Mouse (Mus musculus): Measurements from ENCODE around the gene Tcf20.

Gene Tcf20

DNA sequence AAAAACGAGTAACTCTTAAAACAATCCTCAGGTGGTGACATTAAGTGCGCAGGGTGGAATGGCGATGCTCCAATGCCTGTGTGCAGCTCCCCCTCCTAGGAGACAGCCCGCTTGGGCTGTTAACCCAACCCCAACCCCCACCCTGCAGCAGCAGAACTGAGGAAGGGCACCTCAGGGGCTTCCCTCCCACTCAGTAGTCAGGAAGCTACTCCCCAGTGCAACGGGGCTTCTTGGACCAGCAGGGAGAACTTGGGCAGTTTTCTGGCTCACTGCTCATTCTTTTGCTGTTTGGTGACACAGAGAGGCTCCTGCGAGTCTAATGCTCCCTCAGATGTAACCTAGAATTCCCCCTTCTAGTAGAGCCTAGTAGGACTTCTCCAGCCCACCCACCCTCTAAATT, 19.7 kb downstream of the Tcf20 start:
- in situ Hi-C loops (cut with MboI; ENCODE audit: low pct_unique_long_range_greater_than_20kb in 1 of 2, low sequenced_read_pairs in 2 of 2, unreplicated experiment in 1 of 2), result no loop called here

DNA sequence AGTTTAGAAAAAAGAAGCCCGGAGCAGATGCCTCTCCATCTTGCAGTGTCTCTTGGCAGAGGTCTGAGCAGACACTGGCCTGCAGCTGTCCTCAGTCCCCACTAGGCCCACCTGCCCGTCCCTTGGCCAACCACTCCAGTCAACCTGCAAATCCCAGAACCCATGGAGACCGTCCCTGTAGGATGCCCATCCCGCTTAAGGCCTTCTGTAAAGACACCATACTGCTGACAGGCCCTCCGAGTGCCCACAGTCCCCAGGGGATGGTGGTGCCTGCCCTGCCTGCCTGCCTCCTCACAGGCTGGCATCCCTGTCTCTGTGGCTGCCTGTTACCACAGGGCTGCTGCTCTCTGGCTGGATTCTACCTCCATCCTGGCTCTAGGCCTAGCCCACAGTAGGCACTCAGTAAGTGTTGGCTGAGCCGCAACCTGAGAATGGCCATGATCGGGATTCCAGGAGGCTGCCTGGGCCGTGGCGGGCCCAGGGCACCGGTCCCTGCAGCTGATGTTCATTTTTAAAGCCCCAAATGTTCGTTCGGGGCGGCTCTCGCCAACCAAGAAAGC, 23.3 kb downstream of the Tcf20 start:
- in situ Hi-C loops (cut with MboI; ENCODE audit: low pct_unique_long_range_greater_than_20kb in 1 of 2, low sequenced_read_pairs in 2 of 2, unreplicated experiment in 1 of 2), result no loop called here

DNA sequence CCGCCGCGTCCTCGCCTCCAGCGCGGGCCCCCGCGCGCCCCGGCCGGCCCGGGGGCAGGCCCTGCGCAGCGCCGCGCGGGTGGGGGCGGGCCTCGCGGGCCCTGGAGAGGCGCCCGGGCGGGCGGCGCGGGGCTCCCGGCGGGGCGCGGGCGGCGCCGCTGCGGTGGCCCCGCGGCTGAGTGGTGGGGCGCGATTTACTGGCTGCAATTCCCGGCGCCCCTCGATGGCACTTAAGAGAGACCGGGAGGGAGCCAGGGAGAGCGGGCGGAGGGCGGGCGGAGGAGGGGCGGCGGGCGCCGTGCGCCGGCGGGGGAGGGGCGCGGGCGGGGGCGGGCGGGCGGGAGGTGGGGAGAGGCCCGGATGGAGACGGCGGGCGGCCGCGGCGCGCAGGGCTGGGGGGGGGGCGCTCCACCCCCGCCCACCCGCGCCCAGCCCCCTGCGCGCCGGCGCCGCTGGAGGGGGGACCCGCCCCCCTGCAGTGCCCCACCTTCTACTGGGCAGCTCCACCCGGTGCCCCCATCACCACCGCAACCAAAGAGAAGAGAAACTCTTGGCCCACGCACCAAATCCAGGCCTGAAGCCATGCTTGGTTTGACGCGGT, 24.0 kb downstream of the Tcf20 start:
- in situ Hi-C loops (cut with MboI; ENCODE audit: low pct_unique_long_range_greater_than_20kb in 1 of 2, low sequenced_read_pairs in 2 of 2, unreplicated experiment in 1 of 2), result no loop called here

GRCm38 (mm10) chr15:82963090-82963489, 24.6 kb downstream of the Tcf20 start:
- in situ Hi-C loops (cut with MboI; ENCODE audit: low pct_unique_long_range_greater_than_20kb in 1 of 2, low sequenced_read_pairs in 2 of 2, unreplicated experiment in 1 of 2), result no loop called here

DNA sequence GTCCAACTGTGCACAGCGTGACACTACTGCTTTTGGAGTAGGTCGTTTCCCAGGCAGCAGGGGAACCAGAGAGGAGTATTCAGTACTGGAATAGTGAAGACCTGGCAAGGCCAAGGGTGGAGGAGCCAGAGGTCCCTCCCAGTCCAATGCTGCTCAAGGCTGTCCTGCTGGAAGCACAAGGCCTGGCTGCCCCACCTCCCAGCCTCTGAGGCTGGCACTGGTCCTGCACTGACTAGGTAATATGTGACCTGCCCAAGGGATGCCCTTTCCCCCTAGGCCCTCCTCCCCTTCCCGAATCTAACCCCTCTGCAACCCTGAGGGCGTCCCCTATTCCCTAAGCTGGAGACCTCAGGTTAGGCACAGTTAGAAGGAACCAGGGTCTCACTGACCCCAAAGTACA, 25.1 kb downstream of the Tcf20 start:
- in situ Hi-C loops (cut with MboI; ENCODE audit: low pct_unique_long_range_greater_than_20kb in 1 of 2, low sequenced_read_pairs in 2 of 2, unreplicated experiment in 1 of 2), result no loop called here

DNA sequence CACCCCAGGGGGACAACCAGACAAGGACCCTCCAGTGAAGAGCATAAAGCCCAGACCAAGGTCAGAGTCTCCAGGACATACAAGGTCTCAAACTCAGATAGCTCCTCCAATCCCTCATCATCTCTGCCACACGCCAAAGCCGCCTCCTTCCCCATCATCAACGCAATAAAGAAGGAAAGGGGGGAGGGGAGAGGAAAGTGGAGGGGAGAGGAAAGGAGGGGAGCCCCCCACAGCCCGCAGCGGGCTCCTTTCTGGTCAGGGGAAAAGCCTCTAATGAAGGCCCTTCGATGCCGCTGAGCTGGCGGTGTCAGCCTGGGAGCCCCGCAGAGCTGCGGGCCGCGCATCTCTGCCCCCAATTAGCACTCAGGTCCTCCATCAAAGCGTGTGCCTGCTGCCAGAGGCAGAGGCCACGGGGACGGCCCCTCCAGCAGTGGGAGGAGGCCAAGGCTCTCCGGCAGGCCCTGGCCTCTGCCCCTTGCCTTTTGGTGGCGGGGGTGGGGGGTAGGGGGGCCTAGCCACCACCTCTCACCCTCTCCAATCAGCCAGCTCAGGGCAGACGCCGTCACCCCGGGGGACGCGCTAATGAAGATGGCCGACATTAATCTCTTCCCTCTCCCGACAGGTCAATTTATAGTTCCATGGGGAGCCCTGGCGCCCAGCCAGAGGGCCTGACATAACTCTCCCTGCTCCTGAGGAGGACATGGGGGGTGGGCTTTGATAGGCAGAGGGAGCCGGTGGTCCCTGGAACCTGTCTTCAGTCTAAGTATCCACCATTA, 26.7 kb downstream of the Tcf20 start:
- in situ Hi-C loops (cut with MboI; ENCODE audit: low pct_unique_long_range_greater_than_20kb in 1 of 2, low sequenced_read_pairs in 2 of 2, unreplicated experiment in 1 of 2), result no loop called here

- in situ Hi-C loops (cut with MboI; ENCODE audit: low pct_unique_long_range_greater_than_20kb in 1 of 2, low sequenced_read_pairs in 2 of 2, unreplicated experiment in 1 of 2), result no loop called here
These were observed 28.5 kb downstream of the Tcf20 start for GRCm38 (mm10) chr15:82959151-82959550.

- in situ Hi-C loops (cut with MboI; ENCODE audit: low pct_unique_long_range_greater_than_20kb in 1 of 2, low sequenced_read_pairs in 2 of 2, unreplicated experiment in 1 of 2), result no loop called here
These were observed 29.4 kb downstream of the Tcf20 start for GRCm38 (mm10) chr15:82958253-82958701.

GRCm38 (mm10) chr15:82956721-82957120, 31.0 kb downstream of the Tcf20 start:
- in situ Hi-C loops (cut with MboI; ENCODE audit: low pct_unique_long_range_greater_than_20kb in 1 of 2, low sequenced_read_pairs in 2 of 2, unreplicated experiment in 1 of 2), result no loop called here

GRCm38 (mm10) chr15:82956310-82956709, 31.4 kb downstream of the Tcf20 start:
- in situ Hi-C loops (cut with MboI; ENCODE audit: low pct_unique_long_range_greater_than_20kb in 1 of 2, low sequenced_read_pairs in 2 of 2, unreplicated experiment in 1 of 2), result no loop called here

DNA sequence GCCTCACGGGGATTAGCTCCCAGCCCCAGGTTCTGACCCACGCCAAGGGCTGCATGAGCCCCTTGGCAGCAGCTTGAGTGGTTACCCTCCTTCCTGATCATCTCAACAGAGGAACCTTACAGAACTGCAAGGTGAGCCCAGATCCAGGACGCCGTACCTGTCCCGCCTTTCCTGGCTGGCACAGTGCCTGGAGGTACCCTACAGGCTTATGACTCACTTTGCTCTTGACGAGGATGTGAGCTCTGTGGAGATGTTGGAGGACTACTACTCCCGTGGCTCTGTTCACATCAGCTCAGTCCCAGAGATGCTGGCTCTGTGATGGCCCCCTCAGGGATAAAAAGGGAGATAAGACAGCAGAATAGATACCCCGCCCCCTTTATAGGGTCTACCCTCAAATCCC, 32.4 kb downstream of the Tcf20 start:
- in situ Hi-C loops (cut with MboI; ENCODE audit: low pct_unique_long_range_greater_than_20kb in 1 of 2, low sequenced_read_pairs in 2 of 2, unreplicated experiment in 1 of 2), result no loop called here

- in situ Hi-C loops (cut with MboI; ENCODE audit: low pct_unique_long_range_greater_than_20kb in 1 of 2, low sequenced_read_pairs in 2 of 2, unreplicated experiment in 1 of 2), result no loop called here
These were observed 33.6 kb downstream of the Tcf20 start for GRCm38 (mm10) chr15:82954034-82954433.

DNA sequence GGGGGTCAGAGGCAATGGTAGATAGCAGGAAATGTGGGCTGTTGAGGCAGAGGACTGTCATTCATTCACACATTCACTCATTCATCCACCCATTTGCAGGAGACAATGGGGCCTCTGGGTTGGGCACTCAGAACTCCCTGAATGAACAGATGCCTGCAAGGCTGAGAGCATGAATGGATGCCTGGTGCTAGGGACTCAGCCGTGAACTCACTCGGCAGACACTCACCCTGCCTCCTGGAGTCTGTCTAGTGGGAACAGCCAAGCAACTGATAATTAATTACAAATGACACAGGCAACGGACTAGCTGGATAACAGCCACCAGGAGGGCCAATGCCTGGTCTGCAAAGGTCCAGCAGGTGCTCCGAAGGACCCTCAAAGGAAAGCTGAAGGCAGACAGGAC, 34.6 kb downstream of the Tcf20 start:
- in situ Hi-C loops (cut with MboI; ENCODE audit: low pct_unique_long_range_greater_than_20kb in 1 of 2, low sequenced_read_pairs in 2 of 2, unreplicated experiment in 1 of 2), result no loop called here

GRCm38 (mm10) chr15:82952292-82952705, 35.4 kb downstream of the Tcf20 start:
- in situ Hi-C loops (cut with MboI; ENCODE audit: low pct_unique_long_range_greater_than_20kb in 1 of 2, low sequenced_read_pairs in 2 of 2, unreplicated experiment in 1 of 2), result no loop called here

DNA sequence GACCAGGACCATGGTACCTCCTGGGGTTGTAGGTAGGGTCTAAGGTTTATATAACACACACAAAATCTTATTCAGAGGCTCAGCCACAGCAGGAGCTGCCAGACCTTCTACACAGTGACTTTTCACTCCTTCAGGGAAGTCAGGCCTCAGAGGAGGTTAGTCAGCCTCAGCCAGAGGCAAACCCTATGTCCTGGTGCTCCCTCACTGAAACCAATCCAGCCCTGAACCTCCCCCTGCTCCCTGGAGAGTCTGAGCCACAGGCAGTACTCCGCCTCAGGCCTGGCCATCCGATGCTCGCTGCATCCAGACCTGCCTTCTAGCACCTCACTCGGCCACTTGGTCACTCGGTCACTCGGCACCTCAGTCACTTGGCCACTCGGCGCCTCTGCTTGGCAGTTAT, 37.4 kb downstream of the Tcf20 start:
- in situ Hi-C loops (cut with MboI; ENCODE audit: low pct_unique_long_range_greater_than_20kb in 1 of 2, low sequenced_read_pairs in 2 of 2, unreplicated experiment in 1 of 2), result no loop called here

DNA sequence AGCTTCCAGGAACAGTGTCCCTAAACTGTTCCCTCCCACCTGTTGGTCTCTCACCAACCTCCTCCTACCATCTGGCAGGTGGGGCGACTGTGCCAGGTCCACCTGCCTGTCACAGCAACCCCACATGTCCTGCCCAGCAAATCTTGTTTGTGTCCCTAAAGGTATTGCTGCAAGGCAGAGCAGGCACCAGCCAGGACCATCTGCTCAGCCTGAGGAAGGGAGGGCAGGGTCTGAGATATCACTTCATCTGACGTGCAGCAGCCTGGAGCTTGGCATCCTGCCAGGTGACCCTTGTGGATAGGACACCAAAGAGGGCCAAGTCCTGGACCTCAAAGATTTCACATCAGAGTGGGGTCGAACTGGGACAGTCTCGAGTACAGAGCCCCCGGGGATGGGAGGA, 40.2 kb downstream of the Tcf20 start:
- in situ Hi-C loops (cut with MboI; ENCODE audit: low pct_unique_long_range_greater_than_20kb in 1 of 2, low sequenced_read_pairs in 2 of 2, unreplicated experiment in 1 of 2), result no loop called here

DNA sequence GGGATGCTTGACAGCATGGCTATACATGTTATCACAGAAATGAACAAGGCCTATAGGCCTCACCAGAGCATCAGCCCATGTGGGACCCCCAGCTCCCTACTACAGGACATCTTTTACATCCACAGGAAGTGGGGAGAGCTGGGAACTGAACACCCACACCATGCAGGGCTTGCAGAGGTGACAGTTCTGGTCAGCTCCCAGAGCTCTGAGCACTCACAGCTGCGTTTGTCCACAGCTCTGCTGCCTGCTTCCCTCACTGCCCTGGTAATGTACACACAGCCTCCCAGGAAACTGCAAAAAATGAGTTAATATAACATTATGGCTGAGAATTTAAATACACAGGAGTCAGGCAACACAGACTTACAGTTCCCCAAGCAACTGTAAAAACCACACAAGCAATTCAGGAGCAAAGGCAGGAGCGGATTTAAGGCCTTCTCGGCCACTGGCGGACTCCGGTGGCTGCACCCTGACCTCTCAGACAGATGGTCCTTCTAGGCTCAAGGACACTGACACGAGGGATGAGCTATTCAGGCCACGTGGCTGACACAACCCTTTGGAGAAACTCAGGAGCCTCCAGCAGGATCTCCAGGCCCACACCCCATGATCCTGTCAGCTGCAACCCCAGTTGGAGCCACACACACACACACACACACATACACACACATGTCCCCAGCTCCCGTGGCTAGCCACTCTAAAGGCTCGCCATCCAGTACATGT, 43.0 kb downstream of the Tcf20 start:
- in situ Hi-C loops (cut with MboI; ENCODE audit: low pct_unique_long_range_greater_than_20kb in 1 of 2, low sequenced_read_pairs in 2 of 2, unreplicated experiment in 1 of 2), result no loop called here

- in situ Hi-C loops (cut with MboI; ENCODE audit: low pct_unique_long_range_greater_than_20kb in 1 of 2, low sequenced_read_pairs in 2 of 2, unreplicated experiment in 1 of 2), result no loop called here
These were observed 45.9 kb downstream of the Tcf20 start for GRCm38 (mm10) chr15:82941733-82942132.

DNA sequence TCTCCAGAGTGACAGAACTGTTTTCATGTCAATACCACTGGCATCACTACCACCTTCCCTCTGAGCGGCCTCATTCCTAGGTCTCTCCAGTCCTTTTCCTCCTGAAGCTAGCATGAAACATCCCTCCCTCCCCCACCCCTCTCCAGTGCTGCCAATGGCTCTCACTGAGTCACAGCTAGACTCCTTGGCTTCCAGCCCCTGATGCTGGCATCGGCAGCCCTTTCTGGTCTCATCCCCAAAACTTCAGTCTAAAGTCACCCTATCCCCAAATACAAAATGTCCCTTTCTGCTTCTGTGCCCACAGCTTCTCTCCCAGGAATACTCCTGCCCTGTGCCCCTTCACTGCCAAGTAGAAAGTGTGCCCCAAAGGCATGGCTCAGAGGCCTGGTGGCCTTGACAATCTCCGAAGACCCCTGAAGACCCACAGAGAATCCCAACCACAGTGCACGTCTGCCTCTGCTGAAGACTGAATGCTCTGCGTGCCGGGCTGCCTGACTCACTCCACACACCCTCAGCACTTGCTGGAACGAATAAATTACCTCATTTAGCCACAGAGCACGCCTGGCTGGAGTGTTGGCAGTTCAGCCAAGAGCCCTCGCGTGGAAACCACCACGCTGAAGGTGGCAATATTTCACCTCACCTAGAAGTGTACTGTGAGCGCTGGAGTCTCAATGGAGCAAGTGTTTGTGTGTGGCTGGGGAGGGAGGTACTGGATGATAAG, 47.0 kb downstream of the Tcf20 start:
- in situ Hi-C loops (cut with MboI; ENCODE audit: low pct_unique_long_range_greater_than_20kb in 1 of 2, low sequenced_read_pairs in 2 of 2, unreplicated experiment in 1 of 2), result no loop called here
